Mouse (Mus musculus) MEL (cell line): ENCODE data around the gene Nrxn3. TPM values are rescaled to one million over a fixed set of nuclear protein-coding genes. Genes with fewer than 3 reads are reported as not detected.

Experiments
- DNase-seq: peaks from one replicate; pipeline ENCODE4 v3.0.0; 2011; ENCODE audit warnings: low read depth, low spot score
- H3K27ac ChIP-seq: 2 replicates; pipeline ENCODE4 v1.5.1; 2012; ENCODE audit warnings: low read depth, mild to moderate bottlenecking, control low read depth, low read length, moderate library complexity; ENCODE audit not compliant: control insufficient read depth
- H3K27me3 ChIP-seq, 2 experiments: fragments of 150-350 bp in 1 of 2; sonication (generic) in 1 of 2; 2 replicates each; pipeline ENCODE4 v1.6.1; 2012; ENCODE audit warnings: low read length in 2 of 2, mild to moderate bottlenecking in 2 of 2, improper control_type of control experiment in 1 of 2, moderate library complexity in 1 of 2; ENCODE audit not compliant: insufficient read depth in 2 of 2, control insufficient read depth in 1 of 2
- H3K36me3 ChIP-seq, 2 experiments: 2 replicates each; pipeline ENCODE4 v1.6.1; 2012 to 2014; ENCODE audit warnings: low read length in 2 of 2, improper control_type of control experiment in 1 of 2, inconsistent platforms in 1 of 2, mild to moderate bottlenecking in 1 of 2; ENCODE audit not compliant: insufficient read depth in 2 of 2, control insufficient read depth in 1 of 2
- H3K4me1 ChIP-seq, 2 experiments: fragments of 150-350 bp in 1 of 2; sonication (generic) in 1 of 2; 2 replicates each; pipeline ENCODE4 v1.6.1; 2012; ENCODE audit warnings: low read length in 2 of 2, improper control_type of control experiment in 1 of 2, mild to moderate bottlenecking in 1 of 2; ENCODE audit not compliant: insufficient read depth in 2 of 2, control insufficient read depth in 1 of 2
- H3K4me3 ChIP-seq, 2 experiments: fragments of 150-350 bp in 1 of 2; sonication (generic) in 1 of 2; 2 replicates each; pipeline ENCODE4 v1.5.1; 2012; ENCODE audit warnings: low read depth in 2 of 2, low read length in 2 of 2, mild to moderate bottlenecking in 2 of 2, moderate library complexity in 2 of 2, control low read depth in 1 of 2, improper control_type of control experiment in 1 of 2; ENCODE audit not compliant: control insufficient read depth in 1 of 2, insufficient read depth in 1 of 2
- H3K79me2 ChIP-seq: 2 replicates; pipeline ENCODE4 v1.6.1; 2012; ENCODE audit warnings: mild to moderate bottlenecking, low read length, moderate library complexity; ENCODE audit not compliant: control insufficient read depth, poor library complexity, insufficient read depth
- H3K9ac ChIP-seq: 2 replicates; pipeline ENCODE4 v1.6.1; 2012; ENCODE audit warnings: low read depth, mild to moderate bottlenecking, control low read depth, low read length, moderate library complexity; ENCODE audit not compliant: control insufficient read depth, poor library complexity, severe bottlenecking
- H3K9me3 ChIP-seq: fragments of 150-350 bp; sonication (generic); replicated peaks from 2 replicates; pipeline ENCODE4 v1.6.1; 2012; ENCODE audit warnings: mild to moderate bottlenecking, low read length, improper control_type of control experiment, moderate library complexity; ENCODE audit not compliant: insufficient read depth
- CHD1 ChIP-seq: IDR thresholded peaks from 2 replicates; pipeline ENCODE4 v1.6.1; 2012; ENCODE audit warnings: low read depth, mild to moderate bottlenecking, inconsistent platforms, low read length, improper control_type of control experiment
- EP300 ChIP-seq, 2 experiments: IDR thresholded peaks; 2 replicates each; pipeline ENCODE4 v1.6.1; 2011; ENCODE audit warnings: improper control_type of control experiment in 2 of 2, low read length in 2 of 2, low read depth in 1 of 2, mild to moderate bottlenecking in 1 of 2
- ETS1 ChIP-seq: IDR thresholded peaks from 2 replicates; pipeline ENCODE4 v1.6.1; 2012; ENCODE audit warnings: low read depth, mild to moderate bottlenecking, inconsistent platforms, low read length, improper control_type of control experiment, moderate library complexity
- HCFC1 ChIP-seq: IDR thresholded peaks from 2 replicates; pipeline ENCODE4 v1.6.1; 2012; ENCODE audit warnings: low read depth, mild to moderate bottlenecking, inconsistent platforms, low read length, improper control_type of control experiment, moderate library complexity
- KAT2A ChIP-seq: conservative IDR thresholded peaks from 2 replicates; pipeline ENCODE4 v1.6.1; 2012; ENCODE audit warnings: low read depth, low read length, improper control_type of control experiment, inconsistent platforms
- MAZ ChIP-seq: IDR thresholded peaks from 2 replicates; pipeline ENCODE4 v1.6.1; 2012; ENCODE audit warnings: low read depth, mild to moderate bottlenecking, inconsistent platforms, low read length, improper control_type of control experiment
- MEF2A ChIP-seq: IDR thresholded peaks from 2 replicates; pipeline ENCODE4 v1.6.1; 2014; ENCODE audit warnings: low read depth, mild to moderate bottlenecking, inconsistent platforms, low read length, improper control_type of control experiment; ENCODE audit not compliant: poor library complexity, insufficient replicate concordance, severe bottlenecking; ENCODE audit errors: extremely low read depth
- MXI1 ChIP-seq: IDR thresholded peaks from 2 replicates; pipeline ENCODE4 v1.6.1; 2011; ENCODE audit warnings: mild to moderate bottlenecking, low read depth, low read length, improper control_type of control experiment
- MYB ChIP-seq: IDR thresholded peaks from 2 replicates; pipeline ENCODE4 v1.6.1; 2011; ENCODE audit warnings: mild to moderate bottlenecking, low read depth, low read length, improper control_type of control experiment
- NRF1 ChIP-seq: IDR thresholded peaks from 2 replicates; pipeline ENCODE4 v1.6.1; 2014; ENCODE audit warnings: low read depth, mild to moderate bottlenecking, inconsistent platforms, low read length, improper control_type of control experiment, moderate library complexity; ENCODE audit not compliant: poor library complexity, insufficient read depth, severe bottlenecking
- POLR2AphosphoS2 ChIP-seq: IDR thresholded peaks from 2 replicates; pipeline ENCODE4 v1.6.1; 2011; ENCODE audit warnings: low read length, improper control_type of control experiment
- POLR2AphosphoS5 ChIP-seq: IDR thresholded peaks from 2 replicates; pipeline ENCODE4 v1.6.1; 2012; ENCODE audit warnings: low read depth, borderline replicate concordance, mild to moderate bottlenecking, inconsistent platforms, low read length, moderate library complexity, mixed read lengths
- RCOR1 ChIP-seq: IDR thresholded peaks from 2 replicates; pipeline ENCODE4 v1.6.1; 2012; ENCODE audit warnings: low read depth, mild to moderate bottlenecking, inconsistent platforms, low read length, improper control_type of control experiment
- SIN3A ChIP-seq: IDR thresholded peaks from 2 replicates; pipeline ENCODE4 v1.6.1; 2012; ENCODE audit warnings: low read length, improper control_type of control experiment, inconsistent platforms
- SMC3 ChIP-seq: IDR thresholded peaks from 2 replicates; pipeline ENCODE4 v1.6.1; 2011; ENCODE audit warnings: low read depth, low read length, improper control_type of control experiment
- TAL1 ChIP-seq: IDR thresholded peaks from 2 replicates; pipeline ENCODE4 v1.6.1; 2012; ENCODE audit warnings: mild to moderate bottlenecking, inconsistent platforms, low read length, moderate library complexity, mixed read lengths
- USF2 ChIP-seq, 2 experiments: IDR thresholded peaks; 2 replicates each; pipeline ENCODE4 v1.6.1; 2011 to 2012; ENCODE audit warnings: improper control_type of control experiment in 2 of 2, low read length in 2 of 2, borderline replicate concordance in 1 of 2, inconsistent platforms in 1 of 2, low read depth in 1 of 2, mild to moderate bottlenecking in 1 of 2; ENCODE audit not compliant: insufficient read depth in 1 of 2
- ZC3H11A ChIP-seq: IDR thresholded peaks from 2 replicates; pipeline ENCODE4 v1.6.1; 2012; ENCODE audit warnings: low read depth, mild to moderate bottlenecking, inconsistent platforms, low read length, improper control_type of control experiment
- ZKSCAN1 ChIP-seq: IDR thresholded peaks from 2 replicates; pipeline ENCODE4 v1.6.1; 2012; ENCODE audit warnings: low read depth, mild to moderate bottlenecking, inconsistent platforms, low read length, improper control_type of control experiment, moderate library complexity
- ZNF384 ChIP-seq: IDR thresholded peaks from 2 replicates; pipeline ENCODE4 v1.6.1; 2012; ENCODE audit warnings: low read depth, mild to moderate bottlenecking, inconsistent platforms, low read length, improper control_type of control experiment
- polyA plus RNA-seq, 2 experiments: library from polyadenylated mRNA; stranded (reverse) in 1 of 2; unstranded in 1 of 2; fragments of >175 nt in 1 of 2; fragments of >200 nt in 1 of 2; gene quantifications; 2 replicates each; pipeline versions ENCODE4 v1.2.1 to v1.2.4; 2012; ENCODE audit warnings: low replicate concordance in 2 of 2, low read depth in 1 of 2; ENCODE audit not compliant: insufficient read length in 2 of 2, insufficient read depth in 1 of 2, missing spikeins in 1 of 2
- total RNA-seq: library from RNA; depleted of rRNA; stranded (reverse); fragments of 300-350 nt; gene quantifications from 2 replicates; pipeline ENCODE4 v1.2.3, GENCODE M21; 2012

The Nrxn3 gene
- total and polyA plus RNA-seq, 3 experiments = not detected

GRCm38 (mm10) chr12:89810146-89810545, 1087.5 kb downstream of the Nrxn3 start (continued):
- TF ChIP-seq HCFC1 (no peak), CHD1 (no peak)

- H3K79me2 ChIP-seq = no peaks in the 10 kb centered on the region
- no peak overlapping the region for H3K9ac ChIP-seq
- H3K36me3 ChIP-seq = no peaks in the 10 kb centered on the region
- H3K9me3 ChIP-seq = no peaks in the 10 kb centered on the region
- no peaks in the 10 kb centered on the region for H3K27me3 ChIP-seq
- DNase-seq = no peak
- no peak overlapping the region for H3K27ac ChIP-seq
- H3K4me1 ChIP-seq = no peaks in the 10 kb centered on the region
- no peak overlapping the region for H3K4me3 ChIP-seq
- TF ChIP-seq MXI1 (no peak), ZKSCAN1 (no peak), NRF1 (no peak), ZC3H11A (no peak), POLR2AphosphoS2 (no peak), MEF2A (no peak), POLR2AphosphoS5 (no peak), SIN3A (no peak), RCOR1 (no peak), TAL1 (no peak), MYB (no peak), EP300 (IDR thresholded peaks at IDR 0.05; ENCODE audit: low read depth in 1 of 2, low read length in 2 of 2) (no peak), ETS1 (no peak), KAT2A (no peak), SMC3 (no peak), MAZ (no peak), ZNF384 (no peak), USF2 (IDR thresholded peaks at IDR 0.05; ENCODE audit: borderline replicate concordance in 1 of 2, insufficient read depth in 1 of 2, low read depth in 1 of 2, low read length in 2 of 2) (no peak)
Measured at GRCm38 (mm10) chr12:89811815-89812549, 1089.3 kb downstream of the Nrxn3 start.
